Mouse (Mus musculus): Measurements from ENCODE around the gene Olfr651. TPM values are rescaled to one million over a fixed set of nuclear protein-coding genes. Genes with fewer than 3 reads are reported as not detected.

Olfr651 gene
- polyA plus RNA-seq, 1 experiment from 2014 or later: not detected

GRCm38 (mm10) chr7:104577014-104577413, 27.1 kb downstream of the Olfr651 start, which contains the start of gene Olfr653:
Gene Olfr653 (plus strand): TSS chr7:104577314.
- H3K9me3 ChIP-seq (ENCODE audit: control insufficient read depth): no peaks in the 10 kb centered on the region
- H3K4me3 ChIP-seq (ENCODE audit: low read depth, low read length): no peak within 1 kb of the TSS
- WGBS: 63% methylated on average over 2 of the region's 2 CpGs
- no peak within 1 kb of the TSS for H3K9ac ChIP-seq (ENCODE audit: low read depth, low read length)
- no peak within 1 kb of the TSS for H3K4me2 ChIP-seq (replicated peaks; ENCODE audit: low read depth)
- H3K27me3 ChIP-seq (replicated peaks; ENCODE audit: control insufficient read depth, insufficient read depth, low read length): no peaks in the 10 kb centered on the region
- no peaks in the 10 kb centered on the region for H3K4me1 ChIP-seq (replicated peaks; ENCODE audit: control insufficient read depth, insufficient read depth, low read length)
- H3K36me3 ChIP-seq (ENCODE audit: control insufficient read depth, insufficient read depth): no peaks in the 10 kb centered on the region
- ATAC-seq: no peak
- no peak within 1 kb of the TSS for H3K27ac ChIP-seq (ENCODE audit: low read depth, low read length)
- TF ChIP-seq CTCF (IDR thresholded peaks at IDR 0.05; ENCODE audit: low read depth): no peak

- Histone ChIP-seq H3K4me1 (replicated peaks; ENCODE audit: control insufficient read depth, insufficient read depth, low read length) (no peaks in the 10 kb centered on the region), H3K9me3 (ENCODE audit: control insufficient read depth) (no peaks in the 10 kb centered on the region), H3K4me2 (replicated peaks; ENCODE audit: low read depth) (no peak overlapping the region), H3K27ac (ENCODE audit: low read depth, low read length) (peak overlapping the region; percentile 79), H3K27me3 (replicated peaks; ENCODE audit: control insufficient read depth, insufficient read depth, low read length) (no peaks in the 10 kb centered on the region), H3K36me3 (ENCODE audit: control insufficient read depth, insufficient read depth) (no peaks in the 10 kb centered on the region), H3K9ac (ENCODE audit: low read depth, low read length) (no peak overlapping the region), H3K4me3 (ENCODE audit: low read depth, low read length) (no peak overlapping the region)
- WGBS: 56% methylated on average over 4 of the region's 4 CpGs
- TF ChIP-seq CTCF (IDR thresholded peaks at IDR 0.05; ENCODE audit: low read depth): no peak
- ATAC-seq: peak; percentile 96
Observed at GRCm38 (mm10) chr7:104580846-104581245, 30.9 kb downstream of the Olfr651 start.

GRCm38 (mm10) chr7:104581429-104581828, 31.5 kb downstream of the Olfr651 start:
- no peaks in the 10 kb centered on the region for H3K36me3 ChIP-seq (ENCODE audit: control insufficient read depth, insufficient read depth)
- no peaks in the 10 kb centered on the region for H3K9me3 ChIP-seq (ENCODE audit: control insufficient read depth)
- no peak overlapping the region for H3K9ac ChIP-seq (ENCODE audit: low read depth, low read length)
- no peak overlapping the region for H3K4me3 ChIP-seq (ENCODE audit: low read depth, low read length)
- 39% methylated on average over 4 of the region's 4 CpGs for WGBS
- H3K27me3 ChIP-seq (replicated peaks; ENCODE audit: control insufficient read depth, insufficient read depth, low read length): no peaks in the 10 kb centered on the region
- H3K4me1 ChIP-seq (replicated peaks; ENCODE audit: control insufficient read depth, insufficient read depth, low read length): no peaks in the 10 kb centered on the region
- ATAC-seq: peak; percentile 83
- no peak for TF ChIP-seq CTCF (IDR thresholded peaks at IDR 0.05; ENCODE audit: low read depth)
- no peak overlapping the region for H3K4me2 ChIP-seq (replicated peaks; ENCODE audit: low read depth)
- H3K27ac ChIP-seq (ENCODE audit: low read depth, low read length): peak overlapping the region; percentile 79

GRCm38 (mm10) chr7:104586725-104587124, 36.8 kb downstream of the Olfr651 start, which contains the start of gene Olfr654:
Gene Olfr654 (plus strand): TSS chr7:104587025.
- H3K4me3 ChIP-seq (ENCODE audit: low read depth, low read length): no peak within 1 kb of the TSS
- H3K27ac ChIP-seq (ENCODE audit: low read depth, low read length): no peak within 1 kb of the TSS
- no peaks in the 10 kb centered on the region for H3K36me3 ChIP-seq (ENCODE audit: control insufficient read depth, insufficient read depth)
- no peak within 1 kb of the TSS for H3K4me2 ChIP-seq (replicated peaks; ENCODE audit: low read depth)
- WGBS: 80% methylated on average over 4 of the region's 4 CpGs
- H3K9ac ChIP-seq (ENCODE audit: low read depth, low read length): no peak within 1 kb of the TSS
- no peak for ATAC-seq
- no peaks in the 10 kb centered on the region for H3K27me3 ChIP-seq (replicated peaks; ENCODE audit: control insufficient read depth, insufficient read depth, low read length)
- H3K9me3 ChIP-seq (ENCODE audit: control insufficient read depth): no peaks in the 10 kb centered on the region
- no peaks in the 10 kb centered on the region for H3K4me1 ChIP-seq (replicated peaks; ENCODE audit: control insufficient read depth, insufficient read depth, low read length)
- TF ChIP-seq CTCF (IDR thresholded peaks at IDR 0.05; ENCODE audit: low read depth): no peak

GRCm38 (mm10) chr7:104588274-104588673, 38.3 kb downstream of the Olfr651 start:
- Histone ChIP-seq H3K27ac (ENCODE audit: low read depth, low read length) (no peak overlapping the region), H3K9ac (ENCODE audit: low read depth, low read length) (no peak overlapping the region), H3K4me2 (replicated peaks; ENCODE audit: low read depth) (no peak overlapping the region), H3K9me3 (ENCODE audit: control insufficient read depth) (no peaks in the 10 kb centered on the region), H3K4me1 (replicated peaks; ENCODE audit: control insufficient read depth, insufficient read depth, low read length) (no peaks in the 10 kb centered on the region), H3K4me3 (ENCODE audit: low read depth, low read length) (no peak overlapping the region), H3K27me3 (replicated peaks; ENCODE audit: control insufficient read depth, insufficient read depth, low read length) (no peaks in the 10 kb centered on the region), H3K36me3 (ENCODE audit: control insufficient read depth, insufficient read depth) (no peaks in the 10 kb centered on the region)
- 85% methylated on average over 5 of the region's 5 CpGs for WGBS
- no peak for ATAC-seq
- no peak for TF ChIP-seq CTCF (IDR thresholded peaks at IDR 0.05; ENCODE audit: low read depth)

GRCm38 (mm10) chr7:104601679-104602078, 51.7 kb downstream of the Olfr651 start, which contains the start of gene Olfr655:
Gene Olfr655 (minus strand): TSS chr7:104601779.
- no peak within 1 kb of the TSS for H3K9ac ChIP-seq (ENCODE audit: low read depth, low read length)
- H3K4me2 ChIP-seq (replicated peaks; ENCODE audit: low read depth): no peak within 1 kb of the TSS
- TF ChIP-seq CTCF (IDR thresholded peaks at IDR 0.05; ENCODE audit: low read depth): no peak
- H3K4me1 ChIP-seq (replicated peaks; ENCODE audit: control insufficient read depth, insufficient read depth, low read length): no peaks in the 10 kb centered on the region
- H3K9me3 ChIP-seq (ENCODE audit: control insufficient read depth): no peaks in the 10 kb centered on the region
- H3K36me3 ChIP-seq (ENCODE audit: control insufficient read depth, insufficient read depth): no peaks in the 10 kb centered on the region
- WGBS: 88% methylated on average over 2 of the region's 2 CpGs
- ATAC-seq: no peak
- H3K27ac ChIP-seq (ENCODE audit: low read depth, low read length): no peak within 1 kb of the TSS
- no peaks in the 10 kb centered on the region for H3K27me3 ChIP-seq (replicated peaks; ENCODE audit: control insufficient read depth, insufficient read depth, low read length)
- no peak within 1 kb of the TSS for H3K4me3 ChIP-seq (ENCODE audit: low read depth, low read length)

- no peak overlapping the region for H3K4me3 ChIP-seq (ENCODE audit: low read depth, low read length)
- H3K27me3 ChIP-seq (replicated peaks; ENCODE audit: control insufficient read depth, insufficient read depth, low read length): no peaks in the 10 kb centered on the region
- no peaks in the 10 kb centered on the region for H3K36me3 ChIP-seq (ENCODE audit: control insufficient read depth, insufficient read depth)
- H3K27ac ChIP-seq (ENCODE audit: low read depth, low read length): no peak overlapping the region
- no peak overlapping the region for H3K9ac ChIP-seq (ENCODE audit: low read depth, low read length)
- 9% methylated on average over 3 of the region's 3 CpGs for WGBS
- peak; percentile 89 for TF ChIP-seq CTCF (IDR thresholded peaks at IDR 0.05; ENCODE audit: low read depth)
- ATAC-seq: peak; percentile 38; the same call in 1 of the 2 replicates
- H3K4me2 ChIP-seq (replicated peaks; ENCODE audit: low read depth): no peak overlapping the region
- no peaks in the 10 kb centered on the region for H3K4me1 ChIP-seq (replicated peaks; ENCODE audit: control insufficient read depth, insufficient read depth, low read length)
- no peaks in the 10 kb centered on the region for H3K9me3 ChIP-seq (ENCODE audit: control insufficient read depth)
Observed at GRCm38 (mm10) chr7:104603173-104603572, 53.2 kb downstream of the Olfr651 start.

Other genes starting within 250 kb of the Olfr651 start
- gene Trim12a, start 234.7 kb upstream of the Olfr651 start, polyA plus RNA-seq (2015; fragmentation: Nextera tagmentation; extraction: Ambion mirVana): 23.8 and 26.3 TPM in 2 replicates
- gene Trim34b, start 220.7 kb upstream of the Olfr651 start, polyA plus RNA-seq (2015; fragmentation: Nextera tagmentation; extraction: Ambion mirVana): 0.16 and 0.22 TPM in 2 replicates
- gene Trim12c, start 196.8 kb upstream of the Olfr651 start, polyA plus RNA-seq (2015; fragmentation: Nextera tagmentation; extraction: Ambion mirVana): 4.8 and 5.0 TPM in 2 replicates
- gene Trim30b, start 180.2 kb upstream of the Olfr651 start, polyA plus RNA-seq (2015; fragmentation: Nextera tagmentation; extraction: Ambion mirVana): 0.23 and 0.24 TPM in 2 replicates
- gene Trim30c, start 149.3 kb upstream of the Olfr651 start, polyA plus RNA-seq (2015; fragmentation: Nextera tagmentation; extraction: Ambion mirVana): 0.10 and 0.14 TPM in 2 replicates
- 5.0 and 5.3 TPM in 2 replicates for gene Trim30a, start 84.9 kb upstream of the Olfr651 start, polyA plus RNA-seq (2015; fragmentation: Nextera tagmentation; extraction: Ambion mirVana)
- gene Trim30d, start 42.3 kb upstream of the Olfr651 start, polyA plus RNA-seq (2015; fragmentation: Nextera tagmentation; extraction: Ambion mirVana): 18.7 and 18.8 TPM in 2 replicates
- 0.04 TPM in 1 of 2 replicates, not detected in the other for gene Olfr652, start 10.8 kb downstream of the Olfr651 start, polyA plus RNA-seq (2015; fragmentation: Nextera tagmentation; extraction: Ambion mirVana)
- 0.03 TPM in 1 of 2 replicates, not detected in the other for gene Olfr653, start 27.2 kb downstream of the Olfr651 start, polyA plus RNA-seq (2015; fragmentation: Nextera tagmentation; extraction: Ambion mirVana)
- gene Olfr654, start 36.9 kb downstream of the Olfr651 start, polyA plus RNA-seq (2015; fragmentation: Nextera tagmentation; extraction: Ambion mirVana): not detected in 2 replicates
- gene Olfr655, start 51.6 kb downstream of the Olfr651 start, polyA plus RNA-seq (2015; fragmentation: Nextera tagmentation; extraction: Ambion mirVana): not detected in 2 replicates
- gene Olfr656, start 63.8 kb downstream of the Olfr651 start, polyA plus RNA-seq (2015; fragmentation: Nextera tagmentation; extraction: Ambion mirVana): not detected in 2 replicates
- not detected in 2 replicates for gene Olfr657, start 74.7 kb downstream of the Olfr651 start, polyA plus RNA-seq (2015; fragmentation: Nextera tagmentation; extraction: Ambion mirVana)
- 0.09 TPM in 2 replicates for gene Olfr658, start 97.2 kb downstream of the Olfr651 start, polyA plus RNA-seq (2015; fragmentation: Nextera tagmentation; extraction: Ambion mirVana)
- not detected in 2 replicates for gene Olfr659, start 116.6 kb downstream of the Olfr651 start, polyA plus RNA-seq (2015; fragmentation: Nextera tagmentation; extraction: Ambion mirVana)
- not detected in 2 replicates for gene Olfr661, start 136.4 kb downstream of the Olfr651 start, polyA plus RNA-seq (2015; fragmentation: Nextera tagmentation; extraction: Ambion mirVana)
- gene Usp17le, start 227.3 kb downstream of the Olfr651 start, polyA plus RNA-seq (2015; fragmentation: Nextera tagmentation; extraction: Ambion mirVana): not detected in 2 replicates

Measured in intestine, postnatal 0 days (tissue).